Mouse (Mus musculus) lung, postnatal 0 days (tissue): ENCODE data around the gene Fzd4. TPM values are rescaled to one million over a fixed set of nuclear protein-coding genes. Genes with fewer than 3 reads are reported as not detected.
A peak's percentile ranks its signal among the peaks of the same experiment; 100 is the strongest.

Experiments used
- ATAC-seq: fragments of 200-750 bp; cut with Nextera tagmentation; 2 replicates; pipeline ENCODE4 v1.8.0; 2017; ENCODE audit warnings: moderate library complexity
- DNase-seq: peaks from one replicate; pipeline ENCODE4 v3.0.0-alpha.2; 2016; ENCODE audit warnings: low spot score
- H3K27ac ChIP-seq: fragments of 300-500 bp; sonication (generic); 2 replicates; pipeline ENCODE4 v1.5.1; 2014; ENCODE audit warnings: antibody characterized with exemption, mild to moderate bottlenecking, low read length, mixed read lengths
- H3K27me3 ChIP-seq: fragments of 300-500 bp; sonication (generic); replicated peaks from 2 replicates; pipeline ENCODE4 v1.6.1; 2014; ENCODE audit warnings: low read length, mixed read lengths; ENCODE audit not compliant: insufficient read depth
- H3K36me3 ChIP-seq: fragments of 300-500 bp; sonication (generic); 2 replicates; pipeline ENCODE4 v1.6.1; 2014; ENCODE audit warnings: low read length, mixed read lengths; ENCODE audit not compliant: insufficient read depth
- H3K4me1 ChIP-seq: fragments of 300-500 bp; sonication (generic); 2 replicates; pipeline ENCODE4 v1.6.1; 2014; ENCODE audit warnings: antibody characterized with exemption, low read depth, low read length, mixed read lengths; ENCODE audit not compliant: insufficient read depth
- H3K4me2 ChIP-seq: fragments of 300-500 bp; sonication (generic); replicated peaks from 2 replicates; pipeline ENCODE4 v1.6.1; 2014; ENCODE audit warnings: low read depth, mild to moderate bottlenecking, low read length, moderate library complexity, mixed read lengths
- H3K4me3 ChIP-seq: fragments of 300-500 bp; sonication (generic); 2 replicates; pipeline ENCODE4 v1.5.1; 2014; ENCODE audit warnings: low read depth, low read length
- H3K9ac ChIP-seq: fragments of 300-500 bp; sonication (generic); replicated peaks from 2 replicates; pipeline ENCODE4 v1.6.1; 2014; ENCODE audit warnings: low read depth, mild to moderate bottlenecking
- H3K9me3 ChIP-seq: fragments of 300-500 bp; sonication (generic); 2 replicates; pipeline ENCODE4 v1.6.1; 2016; ENCODE audit warnings: low read length, mixed read lengths
- CTCF ChIP-seq: IDR thresholded peaks from 2 replicates; pipeline ENCODE4 v1.5.1; 2016; ENCODE audit warnings: antibody characterized with exemption, mild to moderate bottlenecking
- EP300 ChIP-seq: IDR thresholded peaks from 2 replicates; pipeline ENCODE4 v1.6.1; 2016; ENCODE audit warnings: antibody characterized with exemption, mild to moderate bottlenecking, control low read depth
- WGBS: fragments of 180-500 bp; shearing (Covaris S2); extraction: QIAGEN DNeasy Blood & Tissue Kit; methylation state at CpG from one replicate; pipeline ENCODE4 v1.1.7; 2014; 5-methylcytosine and 5-hydroxymethylcytosine counted together
- polyA plus RNA-seq: library from polyadenylated mRNA; unstranded; fragments of >200 nt; fragmentation: Nextera tagmentation; extraction: Ambion mirVana; gene quantifications from 2 replicates; pipeline ENCODE4 v1.2.1, GENCODE M21; 2015

Gene Fzd4
- polyA plus RNA-seq, 1 experiment from 2014 or later, result 14.3 TPM

GRCm38 (mm10) chr7:89370086-89370485 lies 34.1 kb upstream of the Fzd4 start:
- Histone ChIP-seq H3K27me3 (no peaks in the 10 kb centered on the region), H3K4me1 (peaks cover 3% of the 10 kb centered on the region; the same call in 1 of the 2 replicates), H3K9ac (no peak overlapping the region), H3K36me3 (no peaks in the 10 kb centered on the region), H3K9me3 (no peaks in the 10 kb centered on the region), H3K27ac (no peak overlapping the region), H3K4me3 (no peak overlapping the region), H3K4me2 (no peak overlapping the region)
- 93% methylated on average over 1 of the region's 1 CpGs for WGBS
- ATAC-seq (no peak), DNase-seq (no peak)
- TF ChIP-seq EP300 (no peak), CTCF (no peak)

GRCm38 (mm10) chr7:89370917-89371316 lies 33.2 kb upstream of the Fzd4 start:
- Histone ChIP-seq H3K27ac (no peak overlapping the region), H3K9ac (no peak overlapping the region), H3K9me3 (no peaks in the 10 kb centered on the region), H3K4me3 (no peak overlapping the region), H3K27me3 (no peaks in the 10 kb centered on the region), H3K4me1 (peaks cover 3% of the 10 kb centered on the region; the same call in 1 of the 2 replicates), H3K36me3 (no peaks in the 10 kb centered on the region), H3K4me2 (no peak overlapping the region)
- 10% methylated on average over 1 of the region's 1 CpGs for WGBS
- DNase-seq (peak; percentile 80), ATAC-seq (peak; percentile 77)
- TF ChIP-seq EP300 (no peak), CTCF (peak; percentile 75)

GRCm38 (mm10) chr7:89371623-89372295 lies 32.4 kb upstream of the Fzd4 start:
- ATAC-seq (peak; percentile 75), DNase-seq (peak; percentile 32)
- WGBS, result 44% methylated on average over 6 of the region's 6 CpGs
- H3K4me3 ChIP-seq, result no peak overlapping the region
- no peak for TF ChIP-seq CTCF
- 0 out of 2 replicates have a peak, but pooled peaks have one; percentile 33 for TF ChIP-seq EP300
- H3K4me1 ChIP-seq, result peaks cover 3% of the 10 kb centered on the region; the same call in 1 of the 2 replicates
- 0 out of 2 replicates have a peak overlapping the region, but pooled peaks have one; percentile 12 for H3K27ac ChIP-seq
- no peaks in the 10 kb centered on the region for H3K9me3 ChIP-seq
- no peak overlapping the region for H3K4me2 ChIP-seq
- no peak overlapping the region for H3K9ac ChIP-seq
- no peaks in the 10 kb centered on the region for H3K36me3 ChIP-seq
- no peaks in the 10 kb centered on the region for H3K27me3 ChIP-seq

GRCm38 (mm10) chr7:89380935-89381705 lies 23.0 kb upstream of the Fzd4 start:
- Histone ChIP-seq H3K27me3 (no peaks in the 10 kb centered on the region), H3K9ac (no peak overlapping the region), H3K36me3 (no peaks in the 10 kb centered on the region), H3K27ac (no peak overlapping the region), H3K4me1 (no peaks in the 10 kb centered on the region), H3K4me2 (no peak overlapping the region), H3K4me3 (no peak overlapping the region), H3K9me3 (no peaks in the 10 kb centered on the region)
- TF ChIP-seq EP300 (no peak), CTCF (no peak)
- 28% methylated on average over 7 of the region's 7 CpGs for WGBS
- ATAC-seq (no peak; the same call in 1 of the 2 replicates), DNase-seq (peak; percentile 29)

GRCm38 (mm10) chr7:89382892-89383291 lies 21.3 kb upstream of the Fzd4 start:
- H3K9me3 ChIP-seq, result no peaks in the 10 kb centered on the region
- ATAC-seq (no peak), DNase-seq (no peak)
- no peak for TF ChIP-seq CTCF
- TF ChIP-seq EP300, result no peak
- no peak overlapping the region for H3K9ac ChIP-seq
- no peak overlapping the region for H3K4me3 ChIP-seq
- no peaks in the 10 kb centered on the region for H3K36me3 ChIP-seq
- H3K4me1 ChIP-seq, result no peaks in the 10 kb centered on the region
- no peak overlapping the region for H3K27ac ChIP-seq
- H3K27me3 ChIP-seq, result no peaks in the 10 kb centered on the region
- H3K4me2 ChIP-seq, result no peak overlapping the region
- WGBS, result 94% methylated on average over 3 of the region's 3 CpGs

- no peak overlapping the region for H3K27ac ChIP-seq
- H3K27me3 ChIP-seq, result no peaks in the 10 kb centered on the region
- no peak overlapping the region for H3K9ac ChIP-seq
- no peak overlapping the region for H3K4me2 ChIP-seq
- no peaks in the 10 kb centered on the region for H3K36me3 ChIP-seq
- H3K4me1 ChIP-seq, result 0 out of 2 replicates have a peak, but pooled peaks cover 3% of the 10 kb centered on the region
- no peaks in the 10 kb centered on the region for H3K9me3 ChIP-seq
- no peak for ATAC-seq
- no peak overlapping the region for H3K4me3 ChIP-seq
- no peak for DNase-seq
- no peak for TF ChIP-seq CTCF
- WGBS, result 58% methylated on average over 3 of the region's 3 CpGs
Observed at GRCm38 (mm10) chr7:89388981-89389380, 15.2 kb upstream of the Fzd4 start.
